Mouse (Mus musculus) forebrain, postnatal 0 days (tissue): ENCODE results near the gene Agtpbp1. TPM values are rescaled to one million over a fixed set of nuclear protein-coding genes. Genes with fewer than 3 reads are reported as not detected.

Experiments
- ATAC-seq: fragments of 200-750 bp; cut with Nextera tagmentation; 2 replicates; pipeline ENCODE4 v1.8.0; 2017; ENCODE audit warnings: mild to moderate bottlenecking, moderate library complexity
- DNase-seq: peaks from one replicate; pipeline ENCODE4 v3.0.0-alpha.2; 2015
- H3K27ac ChIP-seq: fragments of 300-500 bp; sonication (generic); 2 replicates; pipeline ENCODE4 v1.5.1; 2014; ENCODE audit warnings: low read depth, mild to moderate bottlenecking, antibody characterized with exemption, low read length, moderate library complexity, mixed read lengths
- H3K27me3 ChIP-seq: fragments of 300-500 bp; sonication (generic); 2 replicates; pipeline ENCODE4 v1.6.1; 2014; ENCODE audit warnings: mild to moderate bottlenecking, low read length, mixed read lengths; ENCODE audit not compliant: insufficient read depth
- H3K36me3 ChIP-seq: fragments of 300-500 bp; sonication (generic); 2 replicates; pipeline ENCODE4 v1.6.1; 2014; ENCODE audit warnings: mild to moderate bottlenecking, moderate library complexity; ENCODE audit not compliant: insufficient read depth
- H3K4me1 ChIP-seq: fragments of 300-500 bp; sonication (generic); 2 replicates; pipeline ENCODE4 v1.6.1; 2014; ENCODE audit warnings: antibody characterized with exemption; ENCODE audit not compliant: insufficient read depth
- H3K4me2 ChIP-seq: fragments of 300-500 bp; sonication (generic); 2 replicates; pipeline ENCODE4 v1.6.1; 2014; ENCODE audit warnings: low read depth, mild to moderate bottlenecking, moderate library complexity
- H3K4me3 ChIP-seq: fragments of 300-500 bp; sonication (generic); 2 replicates; pipeline ENCODE4 v1.5.1; 2014; ENCODE audit warnings: low read depth, low read length, mixed read lengths
- H3K9ac ChIP-seq: fragments of 300-500 bp; sonication (generic); 2 replicates; pipeline ENCODE4 v1.6.1; 2014; ENCODE audit warnings: mild to moderate bottlenecking
- H3K9me3 ChIP-seq: fragments of 300-500 bp; sonication (generic); 2 replicates; pipeline ENCODE4 v1.6.1; 2016; ENCODE audit warnings: low read length
- CTCF ChIP-seq: sonication (generic); IDR thresholded peaks from 2 replicates; pipeline ENCODE4 v1.5.1; 2016; ENCODE audit warnings: antibody characterized with exemption, control low read depth, low read depth
- WGBS: fragments of 180-500 bp; shearing (Covaris S2); extraction: QIAGEN DNeasy Blood & Tissue Kit; methylation state at CpG from one replicate; pipeline ENCODE4 v1.1.7; 2014; 5-methylcytosine and 5-hydroxymethylcytosine counted together
- polyA plus RNA-seq: library from polyadenylated mRNA; unstranded; fragments of >200 nt; fragmentation: Nextera tagmentation; extraction: Ambion mirVana; gene quantifications from 2 replicates; pipeline ENCODE4 v1.2.1, GENCODE M21; 2015
- total RNA-seq: library from RNA; depleted of rRNA; stranded (reverse); fragments of >200 nt; gene quantifications from 2 replicates; pipeline ENCODE4 v1.2.3, GENCODE M21; 2014

Agtpbp1 gene
- total and polyA plus RNA-seq, 2 experiments from 2014 or later: 65.1 to 160 TPM

GRCm38 (mm10) chr13:59445179-59445578 is 139.8 kb downstream of the Agtpbp1 start:
- Histone ChIP-seq H3K27me3 (no peaks in the 10 kb centered on the region), H3K27ac (no peak overlapping the region), H3K9ac (no peak overlapping the region), H3K9me3 (no peaks in the 10 kb centered on the region), H3K4me1 (no peaks in the 10 kb centered on the region), H3K4me3 (no peak overlapping the region), H3K36me3 (peaks cover 7% of the 10 kb centered on the region; the same call in 1 of the 2 replicates), H3K4me2 (no peak overlapping the region)
- 84% methylated on average over 5 of the region's 5 CpGs for WGBS
- ATAC-seq (no peak), DNase-seq (no peak)
- no peak for TF ChIP-seq CTCF

GRCm38 (mm10) chr13:59444371-59444770 is 140.7 kb downstream of the Agtpbp1 start:
- TF ChIP-seq CTCF: no peak
- Histone ChIP-seq H3K27ac (no peak overlapping the region), H3K4me1 (no peaks in the 10 kb centered on the region), H3K9me3 (no peaks in the 10 kb centered on the region), H3K9ac (no peak overlapping the region), H3K4me3 (no peak overlapping the region), H3K36me3 (peaks cover 4% of the 10 kb centered on the region; the same call in 1 of the 2 replicates), H3K4me2 (no peak overlapping the region), H3K27me3 (no peaks in the 10 kb centered on the region)
- no peak for DNase-seq
- 75% methylated on average over 6 of the region's 6 CpGs for WGBS
- ATAC-seq: no peak

GRCm38 (mm10) chr13:59439683-59440082 is 145.3 kb downstream of the Agtpbp1 start:
- peak; percentile 64 for TF ChIP-seq CTCF
- Histone ChIP-seq H3K4me3 (no peak overlapping the region), H3K36me3 (no peaks in the 10 kb centered on the region), H3K27ac (no peak overlapping the region), H3K9ac (no peak overlapping the region), H3K4me1 (no peaks in the 10 kb centered on the region), H3K9me3 (no peaks in the 10 kb centered on the region), H3K27me3 (no peaks in the 10 kb centered on the region), H3K4me2 (no peak overlapping the region)
- peak; percentile 56 for DNase-seq
- peak; percentile 32; the same call in 1 of the 2 replicates for ATAC-seq
- WGBS: 84% methylated on average over 1 of the region's 1 CpGs

DNA sequence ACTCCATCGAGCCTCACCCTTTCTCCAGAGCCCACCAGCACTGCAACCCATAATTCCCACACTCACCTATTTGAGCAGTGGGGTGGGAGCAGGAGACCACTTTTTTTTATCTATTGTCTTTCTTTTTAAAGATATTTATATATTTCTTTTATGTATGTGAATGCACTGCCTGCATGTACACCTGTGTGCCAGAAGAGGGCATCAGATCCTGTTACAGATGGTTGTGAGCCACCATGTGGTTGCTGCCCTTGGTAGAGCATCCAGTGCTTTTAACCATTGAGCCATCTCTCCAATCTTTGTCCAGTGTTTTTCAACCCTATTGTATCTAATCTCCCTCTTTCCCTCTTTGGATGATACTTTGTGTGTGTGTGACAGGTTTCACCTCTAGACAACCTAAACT is 150.5 kb downstream of the Agtpbp1 start:
- no peak overlapping the region for H3K9ac ChIP-seq
- H3K4me3 ChIP-seq: no peak overlapping the region
- H3K27ac ChIP-seq: no peak overlapping the region
- no peaks in the 10 kb centered on the region for H3K36me3 ChIP-seq
- no peak for ATAC-seq
- no peak overlapping the region for H3K4me2 ChIP-seq
- no peak for DNase-seq
- H3K9me3 ChIP-seq: no peaks in the 10 kb centered on the region
- WGBS: 100% methylated on average over 1 of the region's 1 CpGs
- no peaks in the 10 kb centered on the region for H3K4me1 ChIP-seq
- TF ChIP-seq CTCF: peak; percentile 34; the same call in 1 of the 2 replicates
- no peaks in the 10 kb centered on the region for H3K27me3 ChIP-seq

DNA sequence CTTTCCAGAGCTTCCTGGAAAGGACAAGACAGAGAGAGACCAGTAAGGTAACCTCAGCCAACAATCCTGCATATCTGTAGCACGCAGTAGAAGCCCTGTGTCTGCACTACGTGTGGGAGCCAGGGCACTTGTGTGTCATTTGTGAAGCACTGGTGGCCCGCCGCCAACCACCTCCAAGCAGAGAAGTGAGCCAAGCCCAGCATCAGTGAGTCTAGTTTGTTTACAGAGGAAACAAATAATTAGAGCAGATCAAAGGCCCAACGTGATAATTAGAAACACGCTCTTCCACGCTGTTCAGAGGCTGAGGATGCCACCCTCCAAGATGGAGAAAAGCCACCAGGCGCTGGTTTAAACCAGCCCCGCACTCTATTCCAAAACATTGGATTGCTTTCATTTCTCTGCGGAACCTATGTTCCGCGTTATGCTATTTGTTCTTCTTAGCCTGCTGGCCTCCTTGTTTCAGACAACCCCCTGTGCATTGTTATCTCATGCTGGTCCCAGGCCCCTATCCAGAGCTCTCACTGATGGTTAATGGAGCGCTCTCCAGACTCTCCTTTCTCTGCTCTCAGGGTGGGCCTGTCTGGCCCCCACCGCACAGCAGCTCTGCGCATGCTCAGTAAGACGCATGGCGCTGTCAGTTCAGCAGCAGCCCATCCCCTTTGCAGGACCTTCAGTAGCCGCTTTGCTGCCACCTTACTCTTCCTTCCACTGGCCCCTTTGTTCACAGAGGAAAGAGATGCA is 153.7 kb downstream of the Agtpbp1 start:
- no peak overlapping the region for H3K4me3 ChIP-seq
- H3K4me1 ChIP-seq: no peaks in the 10 kb centered on the region
- peak overlapping the region; percentile 64 for H3K27ac ChIP-seq
- no peak for TF ChIP-seq CTCF
- H3K36me3 ChIP-seq: no peaks in the 10 kb centered on the region
- no peaks in the 10 kb centered on the region for H3K9me3 ChIP-seq
- WGBS: 40% methylated on average over 18 of the region's 18 CpGs
- peak overlapping the region; percentile 28; the same call in 1 of the 2 replicates for H3K9ac ChIP-seq
- DNase-seq (peak; percentile 77), ATAC-seq (peak; percentile 87)
- no peaks in the 10 kb centered on the region for H3K27me3 ChIP-seq
- peak overlapping the region; percentile 32 for H3K4me2 ChIP-seq

DNA sequence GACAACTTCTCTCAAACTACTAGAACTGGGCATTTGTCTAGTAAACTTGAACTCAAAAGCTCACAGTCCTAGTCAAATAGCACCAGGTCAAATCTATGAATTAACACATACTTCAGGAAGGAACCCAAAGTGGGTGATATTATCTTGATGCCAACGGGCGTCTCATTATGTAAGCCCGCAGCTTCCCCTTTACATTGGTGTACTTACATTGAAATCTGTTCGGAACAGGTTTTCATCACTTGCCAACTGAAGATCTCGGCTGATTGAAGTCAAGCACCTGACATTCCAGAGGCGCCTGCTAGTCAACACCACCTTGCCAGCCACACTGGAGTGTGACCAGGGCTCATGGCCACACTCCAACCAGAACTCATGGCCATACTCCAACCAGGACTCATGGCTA is 155.7 kb downstream of the Agtpbp1 start:
- TF ChIP-seq CTCF: no peak
- Histone ChIP-seq H3K36me3 (no peaks in the 10 kb centered on the region), H3K9ac (no peak overlapping the region), H3K27ac (no peak overlapping the region), H3K4me2 (no peak overlapping the region), H3K9me3 (no peaks in the 10 kb centered on the region), H3K27me3 (no peaks in the 10 kb centered on the region), H3K4me1 (no peaks in the 10 kb centered on the region), H3K4me3 (no peak overlapping the region)
- DNase-seq (no peak), ATAC-seq (no peak)
- WGBS: 96% methylated on average over 6 of the region's 6 CpGs

GRCm38 (mm10) chr13:59423871-59424270 is 161.2 kb downstream of the Agtpbp1 start:
- Histone ChIP-seq H3K36me3 (no peaks in the 10 kb centered on the region), H3K27ac (no peak overlapping the region), H3K4me2 (no peak overlapping the region), H3K27me3 (no peaks in the 10 kb centered on the region), H3K4me3 (no peak overlapping the region), H3K9me3 (no peaks in the 10 kb centered on the region), H3K9ac (no peak overlapping the region), H3K4me1 (no peaks in the 10 kb centered on the region)
- DNase-seq (no peak), ATAC-seq (no peak)
- 49% methylated on average over 5 of the region's 5 CpGs for WGBS
- no peak for TF ChIP-seq CTCF
